Mouse (Mus musculus) lung, postnatal 0 days (tissue): ENCODE results near the gene G6pdx. TPM values are rescaled to one million over a fixed set of nuclear protein-coding genes. Genes with fewer than 3 reads are reported as not detected.

ENCODE experiments used
- ATAC-seq: fragments of 200-750 bp; cut with Nextera tagmentation; 2 replicates; pipeline ENCODE4 v1.8.0; 2017; ENCODE audit warnings: moderate library complexity
- DNase-seq: peaks from one replicate; pipeline ENCODE4 v3.0.0-alpha.2; 2016; ENCODE audit warnings: low spot score
- H3K27ac ChIP-seq: fragments of 300-500 bp; sonication (generic); 2 replicates; pipeline ENCODE4 v1.5.1; 2014; ENCODE audit warnings: antibody characterized with exemption, mild to moderate bottlenecking, low read length, mixed read lengths
- H3K27me3 ChIP-seq: fragments of 300-500 bp; sonication (generic); replicated peaks from 2 replicates; pipeline ENCODE4 v1.6.1; 2014; ENCODE audit warnings: low read length, mixed read lengths; ENCODE audit not compliant: insufficient read depth
- H3K36me3 ChIP-seq: fragments of 300-500 bp; sonication (generic); 2 replicates; pipeline ENCODE4 v1.6.1; 2014; ENCODE audit warnings: low read length, mixed read lengths; ENCODE audit not compliant: insufficient read depth
- H3K4me1 ChIP-seq: fragments of 300-500 bp; sonication (generic); 2 replicates; pipeline ENCODE4 v1.6.1; 2014; ENCODE audit warnings: antibody characterized with exemption, low read depth, low read length, mixed read lengths; ENCODE audit not compliant: insufficient read depth
- H3K4me2 ChIP-seq: fragments of 300-500 bp; sonication (generic); replicated peaks from 2 replicates; pipeline ENCODE4 v1.6.1; 2014; ENCODE audit warnings: low read depth, mild to moderate bottlenecking, low read length, moderate library complexity, mixed read lengths
- H3K4me3 ChIP-seq: fragments of 300-500 bp; sonication (generic); 2 replicates; pipeline ENCODE4 v1.5.1; 2014; ENCODE audit warnings: low read depth, low read length
- H3K9ac ChIP-seq: fragments of 300-500 bp; sonication (generic); replicated peaks from 2 replicates; pipeline ENCODE4 v1.6.1; 2014; ENCODE audit warnings: low read depth, mild to moderate bottlenecking
- H3K9me3 ChIP-seq: fragments of 300-500 bp; sonication (generic); 2 replicates; pipeline ENCODE4 v1.6.1; 2016; ENCODE audit warnings: low read length, mixed read lengths
- CTCF ChIP-seq: IDR thresholded peaks from 2 replicates; pipeline ENCODE4 v1.5.1; 2016; ENCODE audit warnings: antibody characterized with exemption, mild to moderate bottlenecking
- EP300 ChIP-seq: IDR thresholded peaks from 2 replicates; pipeline ENCODE4 v1.6.1; 2016; ENCODE audit warnings: antibody characterized with exemption, mild to moderate bottlenecking, control low read depth
- WGBS: fragments of 180-500 bp; shearing (Covaris S2); extraction: QIAGEN DNeasy Blood & Tissue Kit; methylation state at CpG from one replicate; pipeline ENCODE4 v1.1.7; 2014; 5-methylcytosine and 5-hydroxymethylcytosine counted together
- polyA plus RNA-seq: library from polyadenylated mRNA; unstranded; fragments of >200 nt; fragmentation: Nextera tagmentation; extraction: Ambion mirVana; gene quantifications from 2 replicates; pipeline ENCODE4 v1.2.1, GENCODE M21; 2015

Gene G6pdx
- polyA plus RNA-seq, 1 experiment from 2014 or later = 27.6 TPM

DNA sequence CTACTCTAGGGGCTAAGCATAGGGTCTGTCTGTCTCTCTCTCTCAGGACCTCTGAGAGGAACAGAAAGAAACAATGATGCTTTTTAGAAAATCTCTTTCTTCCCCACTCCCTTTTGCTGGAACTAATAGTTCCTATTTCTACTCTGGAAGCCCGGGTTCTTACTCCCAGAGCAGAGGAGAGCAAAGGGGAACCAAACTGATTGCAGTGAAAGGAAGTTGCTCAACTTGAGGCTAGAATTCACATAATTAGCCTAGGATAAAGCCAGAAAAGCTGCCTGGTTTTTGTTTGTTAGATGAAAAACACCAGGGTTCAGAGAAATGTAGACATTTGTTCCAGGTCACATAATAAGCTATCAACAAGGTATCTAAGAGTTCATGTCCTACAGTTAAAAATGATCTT, 2.7 kb downstream of the G6pdx start:
- DNase-seq (no peak), ATAC-seq (no peak)
- no peak for TF ChIP-seq CTCF
- TF ChIP-seq EP300 = no peak
- Histone ChIP-seq H3K36me3 (no peaks in the 10 kb centered on the region), H3K9ac (no peak overlapping the region), H3K4me3 (no peak overlapping the region), H3K4me2 (no peak overlapping the region), H3K9me3 (no peaks in the 10 kb centered on the region), H3K4me1 (no peaks in the 10 kb centered on the region), H3K27ac (no peak overlapping the region), H3K27me3 (no peaks in the 10 kb centered on the region)
- 63% methylated on average over 1 of the region's 1 CpGs for WGBS

DNA sequence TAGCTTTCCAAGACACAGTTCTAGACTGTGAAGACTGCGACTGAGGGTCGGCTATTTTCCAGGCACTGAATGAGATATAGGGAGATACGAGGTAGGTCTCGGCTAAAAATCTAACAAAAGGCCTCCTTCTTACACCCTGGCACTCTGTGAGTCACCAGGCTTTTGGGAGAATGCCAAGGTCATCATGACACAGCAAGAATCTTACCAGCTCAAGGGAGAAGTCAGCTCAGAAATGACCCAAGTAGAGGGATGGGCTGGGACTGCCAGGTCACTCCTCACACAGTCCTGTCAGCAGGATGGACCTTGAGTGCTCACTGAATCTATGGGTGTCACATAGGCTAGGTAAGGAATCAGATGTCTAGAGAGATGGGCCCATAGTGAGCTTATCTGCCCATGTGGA, 3.8 kb downstream of the G6pdx start:
- Histone ChIP-seq H3K4me2 (no peak overlapping the region), H3K27ac (no peak overlapping the region), H3K36me3 (no peaks in the 10 kb centered on the region), H3K27me3 (no peaks in the 10 kb centered on the region), H3K9ac (no peak overlapping the region), H3K9me3 (no peaks in the 10 kb centered on the region), H3K4me3 (no peak overlapping the region), H3K4me1 (no peaks in the 10 kb centered on the region)
- 64% methylated on average over 4 of the region's 4 CpGs for WGBS
- no peak; the same call in 1 of the 2 replicates for ATAC-seq
- TF ChIP-seq EP300 (0 out of 2 replicates have a peak, but pooled peaks have one; percentile 16), CTCF (no peak)
- peak; percentile 57 for DNase-seq

DNA sequence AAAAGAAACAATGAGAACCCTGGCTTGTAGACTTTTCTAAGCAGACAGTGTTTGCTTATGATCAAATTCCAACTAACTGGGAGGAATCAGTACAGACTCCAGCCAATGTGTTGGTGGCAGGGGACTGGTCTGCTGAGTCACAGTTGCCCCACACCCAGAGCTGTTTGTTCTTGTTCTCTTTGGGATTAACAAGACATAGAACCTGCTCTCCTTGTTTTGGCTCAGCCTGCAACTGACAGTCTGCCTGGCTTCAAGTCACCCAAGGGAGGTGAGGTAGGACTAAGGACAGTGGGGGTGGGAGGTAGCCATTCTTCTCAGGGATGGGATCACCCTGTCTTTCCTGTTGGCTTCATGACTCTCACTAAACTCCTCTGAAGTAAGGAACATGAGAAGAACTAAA, 4.6 kb downstream of the G6pdx start:
- H3K27ac ChIP-seq = 0 out of 2 replicates have a peak overlapping the region, but pooled peaks have one; percentile 33
- H3K4me1 ChIP-seq = no peaks in the 10 kb centered on the region
- H3K4me2 ChIP-seq = no peak overlapping the region
- H3K9me3 ChIP-seq = no peaks in the 10 kb centered on the region
- TF ChIP-seq EP300 = no peak
- TF ChIP-seq CTCF = no peak
- H3K27me3 ChIP-seq = no peaks in the 10 kb centered on the region
- no peak overlapping the region for H3K4me3 ChIP-seq
- H3K9ac ChIP-seq = no peak overlapping the region
- H3K36me3 ChIP-seq = no peaks in the 10 kb centered on the region
- ATAC-seq (peak; percentile 29), DNase-seq (peak; percentile 55)

DNA sequence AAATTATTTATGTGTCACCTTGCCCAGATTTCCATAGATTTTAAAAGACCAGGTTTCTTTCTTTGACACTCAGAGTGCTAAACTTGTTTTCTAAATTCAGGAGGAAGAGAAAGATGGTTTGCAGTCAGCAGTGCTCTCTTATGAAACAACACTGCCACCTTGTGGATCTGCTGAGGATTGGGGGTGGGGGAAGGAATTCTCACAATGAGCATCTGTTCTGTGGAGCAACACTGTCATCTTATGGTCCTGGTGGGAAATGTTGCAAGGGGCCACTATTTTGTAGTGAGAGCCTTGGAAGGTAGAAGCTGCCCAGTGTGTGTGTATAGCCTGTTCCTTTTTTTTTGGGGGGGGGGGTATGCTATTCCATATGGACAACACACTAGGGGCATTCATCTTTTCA, 15.6 kb downstream of the G6pdx start:
- Histone ChIP-seq H3K9ac (no peak overlapping the region), H3K9me3 (no peaks in the 10 kb centered on the region), H3K4me1 (no peaks in the 10 kb centered on the region), H3K27me3 (no peaks in the 10 kb centered on the region), H3K27ac (no peak overlapping the region), H3K4me2 (no peak overlapping the region), H3K36me3 (no peaks in the 10 kb centered on the region), H3K4me3 (no peak overlapping the region)
- peak; percentile 37; the same call in 1 of the 2 replicates for TF ChIP-seq EP300
- peak; percentile 96 for TF ChIP-seq CTCF
- DNase-seq (peak; percentile 84), ATAC-seq (peak; percentile 74)

DNA sequence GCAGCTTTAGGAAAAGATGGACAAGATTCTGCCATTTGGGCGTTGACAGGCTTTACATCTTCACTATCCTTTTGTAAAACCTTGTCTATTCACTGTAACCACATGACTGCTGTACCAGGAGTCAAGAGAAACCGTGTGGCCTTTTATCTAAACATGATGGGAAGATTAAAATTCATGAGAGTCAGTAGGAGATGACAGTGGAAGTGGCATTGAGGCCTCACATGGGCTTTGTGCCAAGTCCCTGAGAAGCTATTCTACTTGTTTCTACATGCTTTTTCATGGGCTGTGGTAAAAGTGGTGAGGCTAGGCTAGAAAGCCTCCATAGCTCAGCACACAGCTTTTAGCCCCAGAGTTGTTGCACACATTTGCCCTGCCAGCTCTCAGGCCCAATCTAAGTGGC, 20.7 kb downstream of the G6pdx start:
- TF ChIP-seq CTCF (no peak), EP300 (no peak)
- no peaks in the 10 kb centered on the region for H3K4me1 ChIP-seq
- no peaks in the 10 kb centered on the region for H3K9me3 ChIP-seq
- no peak overlapping the region for H3K27ac ChIP-seq
- ATAC-seq (no peak), DNase-seq (no peak)
- H3K4me3 ChIP-seq = no peak overlapping the region
- H3K36me3 ChIP-seq = no peaks in the 10 kb centered on the region
- no peaks in the 10 kb centered on the region for H3K27me3 ChIP-seq
- no peak overlapping the region for H3K9ac ChIP-seq
- 63% methylated on average over 2 of the region's 2 CpGs for WGBS
- H3K4me2 ChIP-seq = no peak overlapping the region

DNA sequence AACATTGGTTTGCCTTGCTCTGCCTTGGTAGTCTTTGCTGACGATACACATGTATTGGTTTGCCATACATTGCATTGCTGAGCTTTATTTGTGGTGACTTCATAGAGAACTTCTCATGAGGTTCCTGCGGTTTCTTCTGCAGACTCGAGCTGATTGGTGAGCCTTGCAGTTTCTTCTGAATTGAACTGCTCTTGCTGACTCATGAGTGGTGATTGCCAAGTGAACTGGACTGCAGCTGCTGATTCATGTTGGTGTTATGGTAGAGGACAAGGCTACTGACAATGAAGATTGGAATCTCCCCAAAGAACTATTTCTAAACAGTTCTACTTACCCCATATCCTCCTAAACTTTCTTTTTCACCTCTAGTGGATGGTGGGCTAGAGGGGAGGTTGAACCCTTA, 28.9 kb downstream of the G6pdx start:
- 76% methylated on average over 3 of the region's 3 CpGs for WGBS
- DNase-seq (no peak), ATAC-seq (no peak)
- Histone ChIP-seq H3K4me3 (no peak overlapping the region), H3K9ac (no peak overlapping the region), H3K36me3 (no peaks in the 10 kb centered on the region), H3K4me1 (no peaks in the 10 kb centered on the region), H3K27me3 (no peaks in the 10 kb centered on the region), H3K4me2 (no peak overlapping the region), H3K9me3 (no peaks in the 10 kb centered on the region), H3K27ac (no peak overlapping the region)
- TF ChIP-seq EP300 (no peak), CTCF (no peak)
